17 mouse cellular contexts compared by ENCODE assay signal in the genomic region with DNA sequence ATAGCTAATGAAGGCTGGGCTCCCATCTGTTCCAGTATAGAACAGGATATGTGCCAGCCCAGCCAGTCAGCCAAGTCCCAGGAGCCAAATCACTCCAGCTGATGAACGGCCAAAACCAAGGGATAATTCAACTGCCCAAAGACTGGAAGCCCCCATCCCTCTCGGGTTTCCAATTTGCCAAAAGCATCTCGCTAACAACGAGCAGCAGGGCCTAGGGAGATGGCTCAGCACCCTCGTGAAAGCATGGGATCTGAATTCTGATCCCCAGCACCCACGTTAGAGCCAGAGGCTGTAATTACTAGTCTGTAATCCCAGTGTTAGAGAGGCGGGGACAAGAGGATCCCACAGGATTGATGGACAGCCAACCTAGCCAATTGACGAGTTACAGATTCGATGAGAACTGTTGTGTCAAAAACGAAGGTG. TPM values are rescaled to one million over a fixed set of nuclear protein-coding genes. Genes with fewer than 3 reads are reported as not detected.
"Had no signal": no experiment of that assay in that cellular context is flagged by ENCODE, and none has a peak within 500 bp of the region (broad histone marks: within the 10 kb centered on the region; RNA-seq: fewer than 3 reads in every experiment).

No protein-coding gene starts in this region.

- H3K36me3 ChIP-seq: limb, embryonic 12.5 days; liver, embryonic 13.5 days; lung, embryonic 15.5 days had no signal

- H3K27ac ChIP-seq: left cerebral cortex, adult 2 months; limb, embryonic 12.5 days; liver, embryonic 13.5 days; lung, embryonic 15.5 days; macrophage had no signal

- ATAC-seq: liver, postnatal 0 days; midbrain, embryonic 16.5 days had no signal

- H3K4me1 ChIP-seq: limb, embryonic 12.5 days; megakaryocyte, embryonic 14.5 days had no signal

- H3K4me3 ChIP-seq: left cerebral cortex, adult 2 months; limb, embryonic 12.5 days; liver, embryonic 13.5 days; lung, embryonic 15.5 days; megakaryocyte, embryonic 14.5 days had no signal

- H3K9me3 ChIP-seq: liver, embryonic 13.5 days; lung, embryonic 15.5 days had no signal

- H3K4me2 ChIP-seq: limb, embryonic 12.5 days; liver, embryonic 13.5 days; lung, embryonic 15.5 days; midbrain, embryonic 11.5 days had no signal

- H3K9ac ChIP-seq: limb, embryonic 12.5 days; liver, embryonic 13.5 days; liver, postnatal 0 days; lung, embryonic 15.5 days had no signal

- H3K27me3 ChIP-seq: limb, embryonic 12.5 days; liver, embryonic 13.5 days; lung, embryonic 15.5 days had no signal

- DNase-seq: kidney, postnatal 10 days; kidney, postnatal 4 days; liver; liver, embryonic 13.5 days; liver, postnatal 0 days; lung, postnatal 14 days; right cerebral cortex, postnatal 4 days; spleen, adult 18-20 months; thymus, adult 2 months; thymus, postnatal 36 days had no signal

RNA-seq across cellular contexts. Expression of gene Sstr2, which starts 15.6 kb away (rescaled TPM):
- polyA plus RNA-seq: macrophage had no signal
